Mouse (Mus musculus): Measurements from ENCODE around the gene Ppp5c. TPM values are rescaled to one million over a fixed set of nuclear protein-coding genes. Genes with fewer than 3 reads are reported as not detected.
"Not testable (repeated sequence)": the region's sequence is repeated elsewhere in the genome, so short reads cannot be mapped to it uniquely, and the experiment has no call there.

The Ppp5c gene
- total and polyA plus RNA-seq, 3 experiments: 94.2 to 249 (median 178) TPM

- TF ChIP-seq KAT2A (conservative IDR thresholded peaks at IDR 0.05; ENCODE audit: low read depth, low read length) (no peak; the same call in 1 of the 2 replicates), MYC (IDR thresholded peaks at IDR 0.05; ENCODE audit: low read depth, low read length) (peak; percentile 96), MAFK (IDR thresholded peaks at IDR 0.05; ENCODE audit: borderline replicate concordance, low read depth, low read length) (0 out of 2 replicates have a peak, but pooled peaks have one; percentile 33), USF1 (IDR thresholded peaks at IDR 0.05; ENCODE audit: low read depth, low read length) (0 out of 2 replicates have a peak, but pooled peaks have one; percentile 34), TAL1 (IDR thresholded peaks at IDR 0.05; ENCODE audit: low read length) (peak; percentile 77), MXI1 (IDR thresholded peaks at IDR 0.05; ENCODE audit: low read depth, low read length) (peak; percentile 93), NELFE (IDR thresholded peaks at IDR 0.05; ENCODE audit: low read depth, low read length) (peak; percentile 63), HCFC1 (IDR thresholded peaks at IDR 0.05; ENCODE audit: low read depth, low read length) (peak; percentile 15), SIN3A (IDR thresholded peaks at IDR 0.05; ENCODE audit: low read length) (peak; percentile 89), TBP (IDR thresholded peaks at IDR 0.05; ENCODE audit: low read depth, low read length) (0 out of 2 replicates have a peak, but pooled peaks have one; percentile 21)
These were observed 46.3 kb upstream of the Ppp5c start, which contains the start of gene Psg16 (continued) for GRCm38 (mm10) chr7:17073904-17074615.

- Histone ChIP-seq H3K9me3 (replicated peaks; ENCODE audit: insufficient read depth, low read length) (no peaks in the 10 kb centered on the region), H3K4me1 (ENCODE audit: control insufficient read depth in 1 of 2, insufficient read depth in 2 of 2, low read length in 2 of 2) (peaks cover 2 to 5% of the 10 kb centered on the region in 2 experiments; a peak in 2 of 4 replicates), H3K27me3 (ENCODE audit: control insufficient read depth in 1 of 2, insufficient read depth in 2 of 2, low read length in 2 of 2) (no peaks in the 10 kb centered on the region), H3K4me3 (ENCODE audit: control insufficient read depth in 1 of 2, insufficient read depth in 1 of 2, low read depth in 2 of 2, low read length in 2 of 2) (no peak overlapping the region), H3K36me3 (ENCODE audit: control insufficient read depth in 1 of 2, insufficient read depth in 2 of 2, low read length in 2 of 2) (peaks cover 0 to 2% of the 10 kb centered on the region in 2 experiments; a peak in 2 of 4 replicates), H3K9ac (ENCODE audit: control insufficient read depth, low read depth, low read length, poor library complexity, severe bottlenecking) (0 out of 2 replicates have a peak overlapping the region, but pooled peaks have one; percentile 7), H3K79me2 (ENCODE audit: control insufficient read depth, insufficient read depth, low read length, poor library complexity) (no peaks in the 10 kb centered on the region), H3K27ac (ENCODE audit: control insufficient read depth, low read depth, low read length) (no peak overlapping the region)
- TF ChIP-seq MYC (IDR thresholded peaks at IDR 0.05; ENCODE audit: low read depth, low read length) (no peak), TCF12 (IDR thresholded peaks at IDR 0.05; ENCODE audit: low read depth, low read length) (no peak), HCFC1 (IDR thresholded peaks at IDR 0.05; ENCODE audit: low read depth, low read length) (no peak), ZNF384 (IDR thresholded peaks at IDR 0.05; ENCODE audit: low read depth, low read length) (no peak)
- no peak for DNase-seq (ENCODE audit: low read depth, low spot score)
These were observed 45.8 kb upstream of the Ppp5c start for GRCm38 (mm10) chr7:17073513-17073903.

- not testable (repeated sequence) for H3K9ac ChIP-seq (ENCODE audit: control insufficient read depth, low read depth, low read length, poor library complexity, severe bottlenecking); DNase-seq (ENCODE audit: low read depth, low spot score); H3K9me3 ChIP-seq (replicated peaks; ENCODE audit: insufficient read depth, low read length); H3K27ac ChIP-seq (ENCODE audit: control insufficient read depth, low read depth, low read length); H3K36me3 ChIP-seq (ENCODE audit: control insufficient read depth in 1 of 2, insufficient read depth in 2 of 2, low read length in 2 of 2); H3K4me3 ChIP-seq (ENCODE audit: control insufficient read depth in 1 of 2, insufficient read depth in 1 of 2, low read depth in 2 of 2, low read length in 2 of 2); H3K79me2 ChIP-seq (ENCODE audit: control insufficient read depth, insufficient read depth, low read length, poor library complexity); H3K27me3 ChIP-seq (ENCODE audit: control insufficient read depth in 1 of 2, insufficient read depth in 2 of 2, low read length in 2 of 2)
- peaks cover 6 to 16% of the 10 kb centered on the region in 2 experiments for H3K4me1 ChIP-seq (ENCODE audit: control insufficient read depth in 1 of 2, insufficient read depth in 2 of 2, low read length in 2 of 2)
These were observed 39.9 kb upstream of the Ppp5c start for GRCm38 (mm10) chr7:17067651-17068050.
